20 mouse cellular contexts compared by ENCODE assay signal in the genomic region with DNA sequence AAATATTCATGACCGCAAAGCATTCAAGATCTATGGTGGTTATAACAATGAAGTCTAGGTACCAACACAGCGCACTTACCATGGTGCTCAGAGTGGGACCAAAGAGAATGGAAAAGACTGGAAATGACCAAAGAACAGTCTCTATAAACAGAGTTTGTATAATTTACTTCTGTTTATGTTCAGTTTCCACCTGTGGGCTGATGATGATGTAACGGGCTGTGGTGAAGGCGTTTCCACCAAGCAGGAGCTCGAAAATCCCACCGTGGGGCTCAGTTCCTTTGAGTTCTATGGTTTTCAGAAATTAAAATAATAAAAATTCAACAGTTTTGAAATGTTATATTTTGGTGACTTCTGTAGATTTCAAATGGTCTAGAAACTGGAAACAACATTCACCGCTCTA. TPM values are rescaled to one million over a fixed set of nuclear protein-coding genes. Genes with fewer than 3 reads are reported as not detected.
DNase-seq lines count a peak whose midpoint lies in the region; ATAC-seq and TF ChIP-seq lines count a peak whose summit lies in the region.
"Had no signal": no experiment of that assay in that cellular context is flagged by ENCODE, and none has a peak within 500 bp of the region (broad histone marks: within the 10 kb centered on the region; RNA-seq: fewer than 3 reads in every experiment).

No protein-coding gene starts in this region.

- no peak for ATAC-seq in embryonic facial prominence, embryonic 13.5 days (ENCODE audit: insufficient number of reproducible peaks, insufficient read depth, low FRiP score, low TSS enrichment, low read depth)
- ATAC-seq in limb, embryonic 12.5 days (ENCODE audit: insufficient number of reproducible peaks, insufficient read depth, low FRiP score, low TSS enrichment, low read depth) = no peak
- peak; percentile 69 for ATAC-seq in megakaryocyte progenitor cell, adult 5-6 weeks (replicated peaks; ENCODE audit: poor library complexity)
- ATAC-seq: forebrain, embryonic 16.5 days; intestine, embryonic 16.5 days had no signal

- H3K9ac ChIP-seq in embryonic facial prominence, embryonic 13.5 days = no peak overlapping the region
- no peak overlapping the region for H3K9ac ChIP-seq in limb, embryonic 12.5 days (replicated peaks)
- H3K9ac ChIP-seq: embryonic facial prominence, embryonic 15.5 days; hindbrain, embryonic 15.5 days had no signal

- DNase-seq in kidney, postnatal 4 days = no peak
- no peak for DNase-seq in right cerebral cortex, postnatal 4 days
- DNase-seq in T-cell, adult 2 months (ENCODE audit: low spot score) = no peak
- DNase-seq: adrenal gland, adult 8-10 months; adrenal gland, postnatal 36 days; cerebellum, adult 2 months; cerebellum, postnatal 10 days; gastrocnemius, adult 2 months; gastrocnemius, postnatal 25 days; heart, adult 11 months; heart, postnatal 10 days had no signal

- no peak overlapping the region for H3K4me2 ChIP-seq in embryonic facial prominence, embryonic 13.5 days
- no peak overlapping the region for H3K4me2 ChIP-seq in limb, embryonic 12.5 days
- H3K4me2 ChIP-seq: embryonic facial prominence, embryonic 15.5 days; hindbrain, embryonic 15.5 days had no signal

- H3K27me3 ChIP-seq in embryonic facial prominence, embryonic 13.5 days = peaks cover 3% of the 10 kb centered on the region; the same call in 1 of the 2 replicates
- H3K27me3 ChIP-seq in limb, embryonic 12.5 days = no peaks in the 10 kb centered on the region
- H3K27me3 ChIP-seq: embryonic facial prominence, embryonic 15.5 days; hindbrain, embryonic 15.5 days had no signal

- no peaks in the 10 kb centered on the region for H3K36me3 ChIP-seq in embryonic facial prominence, embryonic 13.5 days
- no peaks in the 10 kb centered on the region for H3K36me3 ChIP-seq in limb, embryonic 12.5 days
- H3K36me3 ChIP-seq: embryonic facial prominence, embryonic 15.5 days; hindbrain, embryonic 10.5 days; hindbrain, embryonic 15.5 days had no signal

- peak overlapping the region; percentile 94; the same call in 1 of the 2 replicates for H3K27ac ChIP-seq in embryonic facial prominence, embryonic 13.5 days
- peak overlapping the region; percentile 99 for H3K27ac ChIP-seq in embryonic fibroblast, embryonic 13.5 days (ENCODE audit: insufficient read depth, low read length)
- peak overlapping the region; percentile 95 for H3K27ac ChIP-seq in limb, embryonic 12.5 days
- H3K27ac ChIP-seq: hindbrain, embryonic 10.5 days; hindbrain, embryonic 15.5 days had no signal

- TF ChIP-seq POLR2A in embryonic fibroblast, embryonic 13.5 days (IDR thresholded peaks at IDR 0.05; ENCODE audit: low read depth, low read length) = no peak

- H3K9me3 ChIP-seq in embryonic facial prominence, embryonic 13.5 days = no peaks in the 10 kb centered on the region
- H3K9me3 ChIP-seq in limb, embryonic 12.5 days = no peaks in the 10 kb centered on the region
- H3K9me3 ChIP-seq: embryonic facial prominence, embryonic 15.5 days; hindbrain, embryonic 10.5 days; hindbrain, embryonic 15.5 days had no signal

- no peak for TF ChIP-seq CTCF in embryonic fibroblast, embryonic 13.5 days (IDR thresholded peaks at IDR 0.05; ENCODE audit: borderline replicate concordance, insufficient read depth, low read length)

- no peak overlapping the region for H3K4me3 ChIP-seq in embryonic facial prominence, embryonic 13.5 days
- H3K4me3 ChIP-seq in embryonic fibroblast, embryonic 13.5 days (ENCODE audit: insufficient read depth, low read length) = no peak overlapping the region
- H3K4me3 ChIP-seq in limb, embryonic 12.5 days (replicated peaks) = no peak overlapping the region
- H3K4me3 ChIP-seq: embryonic facial prominence, embryonic 15.5 days; gastrocnemius, adult 2 months; hindbrain, embryonic 10.5 days; hindbrain, embryonic 15.5 days had no signal

- peaks cover 46% of the 10 kb centered on the region for H3K4me1 ChIP-seq in embryonic facial prominence, embryonic 13.5 days
- peaks cover 3% of the 10 kb centered on the region; the same call in 1 of the 2 replicates for H3K4me1 ChIP-seq in embryonic fibroblast, embryonic 13.5 days (ENCODE audit: control insufficient read depth, insufficient read depth, low read length)
- peaks cover 49% of the 10 kb centered on the region for H3K4me1 ChIP-seq in limb, embryonic 12.5 days (replicated peaks)

- WGBS in embryonic facial prominence, embryonic 13.5 days = 90% methylated on average over 7 of the region's 7 CpGs
- 83% methylated on average over 7 of the region's 7 CpGs for WGBS in limb, embryonic 12.5 days

RNA-seq across cellular contexts. Expression of a gene that starts 26.4 kb away (rescaled TPM):
- 6.1 and 9.8 TPM in 2 replicates for polyA plus RNA-seq in embryonic facial prominence, embryonic 13.5 days (2015; fragmentation: Nextera tagmentation; extraction: Ambion mirVana)
- 2,527 and 5,389 TPM in 2 replicates for polyA plus RNA-seq in embryonic fibroblast, embryonic 13.5 days (2011; ENCODE audit: insufficient read length, low read depth, missing spikeins)
- 5.3 and 5.5 TPM in 2 replicates for polyA plus RNA-seq in limb, embryonic 12.5 days (2016; fragmentation: Nextera tagmentation; extraction: Ambion mirVana)
- 9.5 and 10.5 TPM in 2 replicates for total RNA-seq in megakaryocyte progenitor cell, adult 5-6 weeks (2015)
- 4.7 and 5.9 TPM in 2 replicates for total RNA-seq in megakaryocyte progenitor cell, adult 5-6 weeks (2017)

RNA-seq across cellular contexts. Expression of a gene that starts 50.7 kb away (rescaled TPM):
- polyA plus RNA-seq in embryonic facial prominence, embryonic 13.5 days (2015; fragmentation: Nextera tagmentation; extraction: Ambion mirVana) = 20.2 and 22.4 TPM in 2 replicates
- polyA plus RNA-seq in embryonic fibroblast, embryonic 13.5 days (2011; ENCODE audit: insufficient read length, low read depth, missing spikeins) = 108 and 119 TPM in 2 replicates
- polyA plus RNA-seq in limb, embryonic 12.5 days (2016; fragmentation: Nextera tagmentation; extraction: Ambion mirVana) = 30.7 and 32.8 TPM in 2 replicates
- total RNA-seq in megakaryocyte progenitor cell, adult 5-6 weeks (2015) = 2.3 and 2.4 TPM in 2 replicates
- total RNA-seq in megakaryocyte progenitor cell, adult 5-6 weeks (2017) = 2.0 and 3.8 TPM in 2 replicates

Comparison
In these comparisons a context has a peak if more than half of its experiments do, and no peak if none do; other contexts are left out.
1. RNA of a gene that starts 26.4 kb away (polyA plus RNA-seq): 2,527 to 5,389 TPM in embryonic fibroblast, embryonic 13.5 days; 6.1 to 9.8 TPM in embryonic facial prominence, embryonic 13.5 days and 5.3 to 5.5 TPM in limb, embryonic 12.5 days; every median in the first group is over 100 times any median in the second.
2. Peak in every context shown above with its lines, with median percentiles within 50 percentile points of each other: H3K27ac ChIP-seq.